Mouse (Mus musculus): ENCODE results near the gene F9. TPM values are rescaled to one million over a fixed set of nuclear protein-coding genes. Genes with fewer than 3 reads are reported as not detected.
"Not testable (repeated sequence)": the region's sequence is repeated elsewhere in the genome, so short reads cannot be mapped to it uniquely, and the experiment has no call there.

F9 gene
- total RNA-seq (2015; ENCODE audit: low replicate concordance) (not detected in 2 replicates), total RNA-seq (2017; ENCODE audit: low replicate concordance) (not detected in 2 replicates)

DNA sequence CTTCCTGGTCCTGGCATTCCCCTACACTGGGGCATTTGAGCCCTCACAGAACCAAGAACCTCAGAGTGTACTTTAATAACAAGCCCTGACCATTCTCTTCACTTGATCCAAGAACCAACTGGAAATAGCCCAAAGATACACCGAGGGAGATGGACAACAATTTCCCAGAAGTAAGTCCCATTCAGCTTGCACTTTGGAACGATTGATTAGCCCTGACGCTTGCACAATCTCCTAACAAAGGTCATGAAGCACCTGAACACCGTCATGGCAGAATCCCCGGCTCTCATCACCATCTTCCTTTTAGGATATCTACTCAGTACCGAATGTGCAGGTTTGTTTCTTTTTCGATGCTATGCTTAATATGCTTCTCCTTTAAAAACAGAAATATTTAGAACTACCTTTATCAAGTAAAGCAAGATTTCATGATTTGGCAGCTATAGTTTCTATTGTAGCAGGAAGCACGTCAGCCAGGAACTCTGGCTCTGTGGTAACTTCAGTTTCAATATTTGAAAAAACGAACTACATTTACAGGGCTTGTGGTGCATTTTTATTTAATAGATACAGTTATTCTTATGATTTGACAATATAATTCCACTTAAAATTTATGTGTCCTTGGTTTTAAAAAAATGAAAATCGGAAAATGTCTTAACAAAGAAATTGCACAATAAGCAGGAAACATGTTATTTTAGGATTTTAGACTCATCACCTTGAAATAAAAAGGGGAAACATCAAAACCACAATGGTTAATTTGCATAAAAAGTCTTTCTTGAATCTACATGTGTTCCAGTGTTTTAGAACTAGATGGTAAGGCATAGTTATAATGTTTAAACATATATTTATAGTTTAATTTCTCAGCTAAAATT is at the start of gene F9:
F9 (plus strand) TSS at position 244 of the 863 bp plus-strand sequence.
- no peak for ATAC-seq (replicated peaks; ENCODE audit: low FRiP score, poor library complexity, severe bottlenecking)

DNA sequence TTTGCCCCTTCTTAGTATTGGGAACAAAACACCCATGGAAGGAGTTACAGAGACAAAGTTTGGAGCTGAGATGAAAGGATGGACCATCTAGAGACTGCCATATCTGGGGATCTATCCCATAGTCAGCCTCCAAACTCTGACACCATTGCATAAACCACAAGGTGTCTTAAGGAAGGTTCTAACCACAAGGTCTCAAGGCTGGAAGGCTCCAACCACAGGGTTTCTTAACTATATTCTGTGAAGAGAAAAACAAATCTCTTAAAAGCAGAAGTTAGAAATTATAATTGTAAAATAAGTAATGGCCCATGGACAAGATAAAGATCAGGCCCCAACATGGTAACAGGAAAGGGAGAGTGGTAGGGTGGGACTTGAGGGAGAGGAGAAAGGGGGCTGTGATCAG is 29.5 kb upstream of the F9 start:
- not testable (repeated sequence) for ATAC-seq (replicated peaks; ENCODE audit: low FRiP score, poor library complexity, severe bottlenecking)

DNA sequence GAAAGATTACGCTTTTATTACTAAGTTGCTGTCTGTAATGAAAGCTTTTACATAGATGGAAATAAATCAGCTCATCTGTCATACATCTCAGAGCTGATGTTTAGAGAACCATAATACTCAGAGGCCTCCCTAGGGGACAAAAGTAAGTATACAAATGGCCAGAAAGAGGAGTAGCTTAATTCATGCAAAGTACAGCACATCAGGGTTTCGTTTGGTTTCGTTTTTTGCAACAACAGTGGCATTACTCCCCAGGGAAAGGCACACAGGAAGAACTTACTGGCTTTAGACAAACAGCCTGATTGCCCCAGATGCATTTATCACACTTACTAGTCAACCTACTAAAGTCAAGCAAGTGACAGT is 800 bp downstream of the F9 start:
- no peak for ATAC-seq (replicated peaks; ENCODE audit: low FRiP score, poor library complexity, severe bottlenecking)

DNA sequence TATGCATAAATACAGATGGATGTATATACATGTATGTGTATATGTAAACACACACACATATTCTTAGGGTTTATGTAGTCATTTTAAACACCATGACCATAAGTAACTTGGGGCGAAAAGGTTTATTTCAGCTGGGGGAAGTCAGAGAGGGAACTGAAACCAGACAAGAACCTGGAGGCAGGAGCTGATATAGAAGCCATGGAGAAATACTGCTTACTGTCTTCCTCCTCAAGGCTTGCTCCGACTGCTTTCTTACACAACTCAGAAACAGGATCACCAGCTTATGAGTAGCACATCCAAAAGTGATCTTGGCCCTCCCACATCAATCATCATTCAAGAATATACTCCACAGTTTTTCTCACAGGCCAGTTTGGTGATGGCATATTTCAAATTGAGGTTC is 2.2 kb downstream of the F9 start:
- ATAC-seq (replicated peaks; ENCODE audit: low FRiP score, poor library complexity, severe bottlenecking) = no peak

DNA sequence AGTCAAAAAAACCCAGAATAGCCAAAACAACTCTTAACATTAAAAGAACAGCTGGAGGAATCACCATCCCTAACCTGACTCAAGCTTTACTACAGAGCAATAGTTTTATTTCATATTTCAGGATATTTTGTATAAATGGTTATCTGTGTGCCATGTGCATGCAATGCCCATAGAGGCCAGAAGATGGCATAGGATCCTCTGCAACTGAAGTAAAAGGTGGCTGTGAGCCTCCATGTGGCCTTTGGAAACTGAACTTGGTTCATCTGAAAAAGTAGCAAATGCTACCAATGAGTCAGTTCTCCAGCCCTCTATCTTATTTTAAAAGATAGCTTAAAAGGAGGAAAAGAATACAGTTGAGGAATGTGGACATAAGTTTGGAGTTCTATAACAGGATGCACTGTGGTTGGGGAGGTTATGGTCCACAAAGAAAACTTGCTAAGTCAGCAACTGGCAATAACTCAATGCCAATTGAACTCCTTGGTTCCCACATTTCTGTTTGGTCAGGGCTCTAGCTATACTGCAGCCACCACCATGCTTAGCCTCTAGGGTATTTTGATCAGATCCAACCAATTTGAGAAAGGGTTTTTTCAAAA is 13.9 kb downstream of the F9 start:
- no peak for ATAC-seq (replicated peaks; ENCODE audit: low FRiP score, poor library complexity, severe bottlenecking)

DNA sequence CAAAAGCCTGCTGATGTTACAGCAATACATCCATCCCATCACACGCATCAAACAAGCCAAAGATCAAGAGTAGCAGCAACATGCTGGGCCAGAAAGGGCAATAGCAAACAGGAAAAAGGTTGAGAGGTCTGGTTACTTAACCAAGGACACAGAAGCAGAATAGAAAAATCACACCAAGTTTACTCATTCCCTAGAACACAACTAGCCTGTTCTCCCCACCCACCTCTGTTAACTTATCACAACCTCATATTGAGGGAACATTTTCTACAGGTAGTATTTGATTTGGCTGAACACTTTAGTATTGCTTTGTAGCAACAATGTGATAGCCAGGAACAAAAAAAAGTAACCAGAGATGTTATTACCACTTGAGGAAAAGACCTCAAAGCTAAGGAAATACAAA is 15.3 kb downstream of the F9 start:
- ATAC-seq (replicated peaks; ENCODE audit: low FRiP score, poor library complexity, severe bottlenecking) = no peak

DNA sequence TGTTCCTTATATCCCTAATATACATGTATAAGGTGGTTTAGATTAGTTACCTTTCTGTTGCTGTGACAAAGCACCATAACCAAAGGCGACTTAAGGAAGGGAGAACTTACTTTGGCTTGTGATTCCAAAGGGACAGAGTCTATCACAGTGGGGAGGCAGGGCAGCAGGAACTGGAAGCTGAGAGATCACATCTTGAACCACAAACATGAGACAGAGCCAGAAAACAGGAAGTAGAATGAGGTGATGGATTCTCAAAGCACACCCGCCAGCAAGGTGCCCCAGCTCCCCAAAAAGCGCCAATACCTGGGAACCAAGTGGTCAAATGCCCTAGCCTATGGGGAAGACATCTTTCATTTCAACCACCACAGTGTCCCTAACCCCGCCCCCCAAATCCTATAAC is 21.7 kb downstream of the F9 start:
- no peak for ATAC-seq (replicated peaks; ENCODE audit: low FRiP score, poor library complexity, severe bottlenecking)

GRCm38 (mm10) chrX:60021595-60021994 is 22.3 kb downstream of the F9 start:
- ATAC-seq (replicated peaks; ENCODE audit: low FRiP score, poor library complexity, severe bottlenecking) = no peak

DNA sequence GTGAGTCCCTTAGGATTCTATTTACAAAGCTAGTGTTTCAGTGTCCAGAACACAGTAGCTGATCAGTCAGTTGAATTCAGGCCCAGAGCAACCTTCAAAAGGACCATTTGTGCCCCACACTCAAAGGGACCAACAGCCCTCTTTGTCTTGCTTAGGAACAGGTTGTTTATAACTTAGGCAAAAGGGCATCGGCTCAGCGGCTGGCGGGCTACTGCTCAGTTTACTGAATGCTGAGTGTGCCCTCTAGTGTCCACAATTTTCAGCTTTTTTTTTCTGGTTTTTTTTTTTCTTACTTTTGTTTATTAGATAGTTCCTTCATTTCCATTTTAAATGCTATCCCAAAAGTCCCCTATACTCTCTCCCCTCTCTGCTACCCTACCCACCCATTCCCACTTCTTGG is 27.4 kb downstream of the F9 start:
- ATAC-seq (replicated peaks; ENCODE audit: low FRiP score, poor library complexity, severe bottlenecking) = no peak

DNA sequence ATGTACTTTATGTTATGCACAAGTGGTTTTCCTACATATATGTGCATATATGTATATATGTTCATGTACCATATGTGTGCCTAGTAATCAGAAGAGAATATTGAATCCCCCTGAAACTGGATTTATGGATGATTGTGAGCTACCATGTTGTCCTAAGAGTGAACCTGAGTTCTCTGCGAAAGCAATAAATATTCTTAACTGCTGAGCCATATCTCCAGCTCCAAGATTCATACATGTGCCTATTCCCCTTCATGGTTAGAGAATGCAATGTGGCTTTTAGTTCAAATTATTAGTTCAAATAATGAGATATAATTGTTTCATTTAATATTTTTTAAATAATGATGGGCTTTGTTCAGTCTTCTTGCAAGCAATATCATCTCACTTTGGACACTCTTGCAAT is 55.5 kb downstream of the F9 start:
- ATAC-seq (replicated peaks; ENCODE audit: low FRiP score, poor library complexity, severe bottlenecking) = no peak

GRCm38 (mm10) chrX:60055185-60055584 is 55.9 kb downstream of the F9 start:
- ATAC-seq (replicated peaks; ENCODE audit: low FRiP score, poor library complexity, severe bottlenecking) = no peak

DNA sequence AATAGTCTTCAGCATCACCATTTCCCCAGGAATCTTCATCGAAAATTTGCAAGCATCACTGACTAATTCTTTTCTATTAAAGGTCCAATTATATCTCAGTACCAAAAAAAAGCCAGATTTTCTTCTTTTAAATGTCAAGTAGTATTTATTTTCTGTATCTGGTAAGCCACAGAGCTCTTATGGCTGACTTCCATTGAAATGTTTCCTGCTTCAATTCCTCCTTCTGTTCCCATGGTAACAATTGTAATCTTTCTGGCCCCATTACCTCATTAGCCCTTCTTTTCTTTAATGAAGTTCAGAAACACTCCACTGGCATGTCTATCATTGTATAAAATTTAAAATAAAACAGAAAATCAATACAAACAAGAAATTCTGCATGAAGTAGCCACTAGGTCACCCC is 76.1 kb downstream of the F9 start:
- ATAC-seq (replicated peaks; ENCODE audit: low FRiP score, poor library complexity, severe bottlenecking) = no peak

Other genes starting within 250 kb of the F9 start
- 1.5 TPM in 1 of 2 replicates, not detected in the other for gene Mcf2, start 179.6 kb downstream of the F9 start, total RNA-seq (2015; ENCODE audit: low replicate concordance)
- gene Mcf2, start 179.6 kb downstream of the F9 start, total RNA-seq (2017; ENCODE audit: low replicate concordance) = not detected in 2 replicates

All from erythroblast, adult 5-6 weeks (primary cell).